Mouse (Mus musculus) heart, postnatal 4 days (tissue): Measurements from ENCODE around the gene Iqcj. TPM values are rescaled to one million over a fixed set of nuclear protein-coding genes. Genes with fewer than 3 reads are reported as not detected.
A peak's percentile ranks its signal among the peaks of the same experiment; 100 is the strongest.

Experiments
- DNase-seq: peaks from one replicate; pipeline ENCODE4 v3.0.0; 2021
- total RNA-seq, 2 experiments: library from RNA; stranded (reverse); gene quantifications; 2 replicates each; pipeline ENCODE4 v1.2.3; 2021

Gene Iqcj
- not detected for total RNA-seq

GRCm38 (mm10) chr3:67892026-67892705 is at the start of gene Iqcj, which contains the start of gene Iqschfp:
Iqcj (plus strand) TSS chr3:67892220.
Iqschfp (plus strand) TSS chr3:67892232.
- no peak for DNase-seq

- no peak for DNase-seq
Measured at GRCm38 (mm10) chr3:67852397-67852796, 39.6 kb upstream of the Iqcj start.

GRCm38 (mm10) chr3:67861524-67861923 is 30.5 kb upstream of the Iqcj start:
- DNase-seq, result no peak

- DNase-seq, result no peak
Measured at GRCm38 (mm10) chr3:67867420-67868065, 24.5 kb upstream of the Iqcj start.

- DNase-seq, result no peak
Measured at GRCm38 (mm10) chr3:67869424-67869823, 22.6 kb upstream of the Iqcj start.

- DNase-seq, result no peak
Measured at GRCm38 (mm10) chr3:67877253-67877652, 14.8 kb upstream of the Iqcj start.

GRCm38 (mm10) chr3:67884335-67884734 is 7.7 kb upstream of the Iqcj start:
- no peak for DNase-seq

- DNase-seq, result no peak
Measured at GRCm38 (mm10) chr3:67886176-67886575, 5.8 kb upstream of the Iqcj start.

GRCm38 (mm10) chr3:67887251-67887650 is 4.8 kb upstream of the Iqcj start:
- no peak for DNase-seq

GRCm38 (mm10) chr3:67892768-67893167 is 748 bp downstream of the Iqcj start:
- no peak for DNase-seq

- no peak for DNase-seq
Measured at GRCm38 (mm10) chr3:67902517-67902916, 10.5 kb downstream of the Iqcj start.

GRCm38 (mm10) chr3:67908586-67908985 is 16.6 kb downstream of the Iqcj start:
- DNase-seq, result no peak

- DNase-seq, result no peak
Measured at GRCm38 (mm10) chr3:67918098-67918497, 26.1 kb downstream of the Iqcj start.

GRCm38 (mm10) chr3:67918634-67919259 is 26.7 kb downstream of the Iqcj start:
- DNase-seq, result no peak

GRCm38 (mm10) chr3:67923095-67923494 is 31.1 kb downstream of the Iqcj start:
- no peak for DNase-seq

GRCm38 (mm10) chr3:67925453-67925852 is 33.4 kb downstream of the Iqcj start:
- no peak for DNase-seq

GRCm38 (mm10) chr3:67930424-67931133 is 38.6 kb downstream of the Iqcj start:
- DNase-seq, result no peak

GRCm38 (mm10) chr3:67931181-67931580 is 39.2 kb downstream of the Iqcj start:
- no peak for DNase-seq

- no peak for DNase-seq
Measured at GRCm38 (mm10) chr3:67931914-67932313, 39.9 kb downstream of the Iqcj start.

GRCm38 (mm10) chr3:67935829-67936228 is 43.8 kb downstream of the Iqcj start:
- DNase-seq, result no peak

- no peak for DNase-seq
Measured at GRCm38 (mm10) chr3:67947000-67947399, 55.0 kb downstream of the Iqcj start.

GRCm38 (mm10) chr3:67952517-67952940 is 60.5 kb downstream of the Iqcj start:
- DNase-seq, result peak; percentile 53

GRCm38 (mm10) chr3:67954459-67955065 is 62.5 kb downstream of the Iqcj start:
- peak; percentile 33 for DNase-seq
